Mouse (Mus musculus) left cerebral cortex, postnatal 10 days (tissue): ENCODE measurements around the gene Gm21863. TPM values are rescaled to one million over a fixed set of nuclear protein-coding genes. Genes with fewer than 3 reads are reported as not detected.
"Not testable (repeated sequence)": the region's sequence is repeated elsewhere in the genome, so short reads cannot be mapped to it uniquely, and the experiment has no call there.

Experiments
- DNase-seq, 2 experiments: peaks; one replicate each; pipeline ENCODE4 v3.0.0; 2021 to 2022; ENCODE audit warnings: low spot score in 2 of 2, mixed read lengths in 1 of 2; ENCODE audit errors: extremely low spot score in 1 of 2
- intact Hi-C: fragments of 180-260 bp; cut with DNase I; formaldehyde crosslinking; loops from one replicate; pipeline ENCODE4 v1.15.1; 2025
- total RNA-seq, 2 experiments: library from RNA; stranded (reverse); gene quantifications; 2 replicates each; pipeline ENCODE4 v1.2.3; 2021

Gene Gm21863
- total RNA-seq = not detected

DNA sequence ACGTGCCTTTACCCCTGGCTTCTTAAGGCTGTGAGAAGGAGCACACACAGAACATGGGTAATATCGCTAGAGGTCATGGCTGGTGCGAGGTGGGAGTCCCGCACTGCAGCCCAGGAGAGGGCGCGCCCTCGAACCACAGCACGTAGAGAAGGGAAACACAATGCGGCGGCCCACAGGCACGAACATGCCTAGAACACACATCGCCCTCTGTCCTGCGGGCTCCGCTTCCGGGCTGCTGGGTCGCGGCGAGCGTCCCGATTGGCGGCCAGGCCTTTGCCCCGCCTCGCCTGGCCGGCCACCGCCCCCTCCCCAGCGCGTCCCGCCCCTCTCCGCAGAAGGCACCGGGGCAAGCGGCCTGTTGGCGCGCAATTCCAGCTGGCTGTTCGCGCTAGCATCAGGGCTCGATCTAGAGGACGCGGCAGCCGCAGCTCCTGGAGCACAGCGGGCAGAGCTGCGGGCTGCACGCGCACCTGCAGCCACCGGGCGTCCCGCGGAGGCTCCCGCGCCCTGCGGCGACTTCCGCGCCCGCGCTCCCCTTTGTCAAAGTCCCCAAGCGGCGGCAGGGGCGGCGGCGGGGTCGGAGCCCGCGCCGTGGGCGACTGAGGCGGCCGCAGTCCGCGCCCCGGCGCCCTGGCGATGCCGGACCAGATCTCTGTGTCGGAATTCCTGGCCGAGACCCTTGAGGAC lies at the start of gene Gm21863:
Gm21863 (plus strand) TSS at position 637 of the 687 bp plus-strand sequence.
- intact Hi-C loops, DNase-seq: not testable (repeated sequence)

GRCm38 (mm10) chr12:19928049-19928448 lies 26.3 kb upstream of the Gm21863 start:
- DNase-seq, intact Hi-C loops: not testable (repeated sequence)
